Mouse (Mus musculus) heart, postnatal 0 days (tissue): Measurements from ENCODE around the gene Ccdc51.

Experiments
- CTCF ChIP-seq: IDR thresholded peaks from 2 replicates; pipeline ENCODE4 v1.5.1; 2016; ENCODE audit warnings: antibody characterized with exemption, control low read depth, low read depth
- EP300 ChIP-seq: IDR thresholded peaks from 2 replicates; pipeline ENCODE4 v1.6.1; 2016; ENCODE audit warnings: antibody characterized with exemption, low read depth

DNA sequence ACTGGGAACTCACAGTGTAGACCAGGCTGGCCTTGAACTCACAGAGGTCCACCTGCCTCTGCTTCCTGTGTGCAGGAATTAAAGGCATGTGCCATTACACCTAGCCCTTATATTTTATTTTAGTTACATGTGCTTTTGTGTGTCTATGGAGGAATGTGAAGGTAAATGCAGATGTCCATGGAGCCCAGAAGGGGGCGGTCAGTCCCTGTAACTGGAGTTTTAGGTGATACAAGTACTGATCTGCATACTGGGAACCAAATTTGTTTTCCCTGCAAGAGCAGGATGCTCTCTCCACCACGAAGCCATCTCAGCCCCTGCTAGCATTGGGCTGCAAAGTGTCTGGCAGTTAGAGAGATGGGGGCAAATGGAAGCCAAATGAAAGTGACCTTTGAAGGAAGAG is 2.6 kb downstream of the Ccdc51 start:
- peak; percentile 62 for TF ChIP-seq CTCF
- no peak for TF ChIP-seq EP300
